Mouse (Mus musculus) brain, embryonic 14.5 days (tissue): ENCODE data around the gene Fut9.

Experiments used
- CTCF ChIP-seq: fragments of 200-500 bp; IDR thresholded peaks from 2 replicates; pipeline ENCODE4 v1.5.1; 2012; ENCODE audit warnings: inconsistent platforms, mild to moderate bottlenecking, moderate library complexity, borderline replicate concordance; ENCODE audit not compliant: insufficient read depth, insufficient read length; ENCODE audit errors: extremely low read depth
- POLR2A ChIP-seq: fragments of 200-500 bp; IDR thresholded peaks from 2 replicates; pipeline ENCODE4 v1.6.1; 2012; ENCODE audit warnings: mild to moderate bottlenecking, inconsistent platforms, borderline replicate concordance; ENCODE audit not compliant: poor library complexity, insufficient read depth, insufficient read length, severe bottlenecking; ENCODE audit errors: extremely low read depth

GRCm38 (mm10) chr4:25641993-25642392 is 158.1 kb downstream of the Fut9 start:
- TF ChIP-seq CTCF (no peak), POLR2A (no peak)
